Mouse (Mus musculus) embryonic facial prominence, embryonic 14.5 days (tissue): ENCODE data around the gene Mtch1. TPM values are rescaled to one million over a fixed set of nuclear protein-coding genes. Genes with fewer than 3 reads are reported as not detected.

Experiments
- ATAC-seq: fragments of 200-750 bp; cut with Nextera tagmentation; 2 replicates; pipeline ENCODE4 v1.8.0; 2017; ENCODE audit warnings: low read depth, moderate number of reproducible peaks, moderate TSS enrichment
- DNase-seq: peaks from one replicate; pipeline ENCODE4 v3.0.0-alpha.2; 2015; ENCODE audit warnings: low spot score
- H3K27ac ChIP-seq: fragments of 300-500 bp; sonication (generic); replicated peaks from 2 replicates; pipeline ENCODE4 v1.5.1; 2014; ENCODE audit warnings: low read depth, mild to moderate bottlenecking, low read length, moderate library complexity
- H3K27me3 ChIP-seq: fragments of 300-500 bp; sonication (generic); replicated peaks from 2 replicates; pipeline ENCODE4 v1.6.1; 2014; ENCODE audit warnings: low read length; ENCODE audit not compliant: control insufficient read depth, insufficient read depth
- H3K36me3 ChIP-seq: fragments of 300-500 bp; sonication (generic); 2 replicates; pipeline ENCODE4 v1.6.1; 2014; ENCODE audit warnings: low read length, mixed read lengths; ENCODE audit not compliant: control insufficient read depth, insufficient read depth
- H3K4me1 ChIP-seq: fragments of 300-500 bp; sonication (generic); 2 replicates; pipeline ENCODE4 v1.6.1; 2014; ENCODE audit warnings: antibody characterized with exemption, low read length; ENCODE audit not compliant: control insufficient read depth, insufficient read depth
- H3K4me2 ChIP-seq: fragments of 300-500 bp; sonication (generic); 2 replicates; pipeline ENCODE4 v1.6.1; 2014; ENCODE audit warnings: low read depth, mild to moderate bottlenecking, low read length, moderate library complexity, mixed read lengths
- H3K4me3 ChIP-seq: fragments of 300-500 bp; sonication (generic); 2 replicates; pipeline ENCODE4 v1.5.1; 2014; ENCODE audit warnings: low read depth, mild to moderate bottlenecking, low read length
- H3K9ac ChIP-seq: fragments of 300-500 bp; sonication (generic); 2 replicates; pipeline ENCODE4 v1.6.1; 2014; ENCODE audit warnings: low read depth, mild to moderate bottlenecking, low read length, moderate library complexity, mixed read lengths
- H3K9me3 ChIP-seq: fragments of 300-500 bp; sonication (generic); 2 replicates; pipeline ENCODE4 v1.6.1; 2016; ENCODE audit warnings: low read length; ENCODE audit not compliant: control insufficient read depth
- WGBS: fragments of 180-500 bp; shearing (Covaris S2); extraction: QIAGEN DNeasy Blood & Tissue Kit; methylation state at CpG from one replicate; pipeline ENCODE4 v1.1.7; 2014; 5-methylcytosine and 5-hydroxymethylcytosine counted together
- polyA plus RNA-seq: library from polyadenylated mRNA; unstranded; fragments of >200 nt; fragmentation: Nextera tagmentation; extraction: Ambion mirVana; gene quantifications from 2 replicates; pipeline ENCODE4 v1.2.1, GENCODE M21; 2014

Mtch1 gene
- polyA plus RNA-seq, 1 experiment from 2014 or later, result 396 TPM

DNA sequence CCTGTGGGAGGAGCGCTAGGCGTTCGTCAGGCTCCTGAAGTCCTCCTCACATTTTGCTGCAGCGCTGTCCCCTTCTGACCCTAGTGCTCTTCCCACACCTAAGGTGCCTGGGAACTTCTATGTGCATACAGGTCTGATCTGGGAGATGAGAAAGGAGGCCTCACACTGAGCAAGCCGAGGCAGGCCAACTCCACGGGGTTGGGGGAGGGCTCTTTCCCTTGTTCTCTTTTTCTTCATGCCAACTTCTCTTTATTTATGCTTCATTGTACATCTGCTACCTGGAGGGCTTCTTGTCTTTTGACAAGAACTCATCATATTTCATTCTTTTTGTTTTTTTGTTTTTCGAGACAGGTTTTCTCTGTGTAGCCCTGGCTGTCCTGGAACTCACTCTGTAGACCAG, 55.9 kb downstream of the Mtch1 start:
- DNase-seq, result no peak

DNA sequence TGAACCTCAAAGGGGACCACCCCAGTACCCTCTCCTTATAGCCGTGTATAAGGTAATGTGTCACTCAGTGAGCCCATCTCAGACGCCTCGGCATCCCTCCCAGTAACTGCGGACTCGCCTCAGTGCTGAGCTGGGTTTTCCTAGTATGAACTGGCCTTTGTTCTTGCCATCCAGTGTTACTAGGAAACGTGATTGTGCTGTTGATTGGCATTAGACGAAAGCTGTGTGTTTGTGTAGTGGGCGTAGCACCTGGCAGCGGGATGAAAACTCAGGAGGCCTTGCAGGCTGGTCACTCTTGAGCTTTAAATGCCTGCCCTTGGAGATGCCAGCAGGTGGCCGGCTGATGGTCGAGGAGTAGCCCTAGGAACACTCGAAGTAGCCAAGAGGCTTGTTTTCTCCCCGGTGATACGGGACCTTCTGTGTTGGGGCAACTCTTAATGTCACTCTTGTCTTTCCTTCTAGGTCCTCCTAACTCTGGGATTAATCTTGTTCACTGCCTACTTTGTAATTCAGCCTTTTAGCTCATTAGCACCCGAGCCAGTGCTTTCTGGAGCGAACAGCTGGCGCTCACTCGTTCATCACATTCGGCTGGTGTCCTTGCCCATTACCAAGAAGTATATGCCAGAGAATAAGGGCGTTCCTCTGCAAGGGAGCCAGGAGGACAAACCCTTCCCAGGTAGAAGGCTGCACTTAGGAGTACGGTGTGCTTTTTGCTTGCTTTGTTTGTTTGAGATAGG, 65.3 kb downstream of the Mtch1 start:
- Histone ChIP-seq H3K4me1 (no peaks in the 10 kb centered on the region), H3K27ac (no peak overlapping the region), H3K4me2 (no peak overlapping the region), H3K36me3 (peaks cover 40% of the 10 kb centered on the region), H3K27me3 (no peaks in the 10 kb centered on the region), H3K4me3 (no peak overlapping the region), H3K9me3 (no peaks in the 10 kb centered on the region), H3K9ac (no peak overlapping the region)
- DNase-seq, result no peak
- WGBS, result 73% methylated on average over 21 of the region's 21 CpGs
- ATAC-seq, result no peak

More for the DNA sequence above, 55.9 kb downstream of the Mtch1 start:
- no peak overlapping the region for H3K9ac ChIP-seq
- WGBS, result 80% methylated on average over 7 of the region's 7 CpGs
- no peaks in the 10 kb centered on the region for H3K9me3 ChIP-seq
- H3K4me2 ChIP-seq, result no peak overlapping the region
- no peak overlapping the region for H3K27ac ChIP-seq
- H3K4me3 ChIP-seq, result no peak overlapping the region
- ATAC-seq, result no peak
- H3K36me3 ChIP-seq, result peaks cover 39% of the 10 kb centered on the region
- H3K27me3 ChIP-seq, result no peaks in the 10 kb centered on the region
- no peaks in the 10 kb centered on the region for H3K4me1 ChIP-seq

Other genes starting within 250 kb of the Mtch1 start
- gene Rab44, start 233.8 kb downstream of the Mtch1 start, polyA plus RNA-seq, result 1.7 and 2.2 TPM in 2 replicates
- 12.4 and 17.1 TPM in 2 replicates for gene Cpne5, start 109.8 kb downstream of the Mtch1 start, polyA plus RNA-seq
- gene Ppil1, start 83.7 kb downstream of the Mtch1 start, polyA plus RNA-seq, result 108 and 117 TPM in 2 replicates
- gene BC004004, start 79.1 kb downstream of the Mtch1 start, polyA plus RNA-seq, result 82.1 and 85.6 TPM in 2 replicates
- 1.8 and 3.0 TPM in 2 replicates for gene Pi16, start 30.3 kb downstream of the Mtch1 start, polyA plus RNA-seq
- gene Fgd2, start 13.0 kb upstream of the Mtch1 start, polyA plus RNA-seq, result 10.5 and 12.7 TPM in 2 replicates
- 10.7 and 13.6 TPM in 2 replicates for gene Pim1, start 142.8 kb upstream of the Mtch1 start, polyA plus RNA-seq
- not detected in 2 replicates for gene Gm17657, start 201.7 kb upstream of the Mtch1 start, polyA plus RNA-seq
- 12.3 and 12.6 TPM in 2 replicates for gene Tbc1d22b, start 201.9 kb upstream of the Mtch1 start, polyA plus RNA-seq
- 0.18 and 0.30 TPM in 2 replicates for gene Tmem217, start 204.5 kb upstream of the Mtch1 start, polyA plus RNA-seq